In genomic region chr9:92276360-92276759, GRCm38 (mm10) we compare ENCODE assay signal across 12 mouse cellular contexts. TPM values are rescaled to one million over a fixed set of nuclear protein-coding genes. Genes with fewer than 3 reads are reported as not detected.
DNase-seq lines count a peak whose midpoint lies in the region; ATAC-seq and TF ChIP-seq lines count a peak whose summit lies in the region.
"Had no signal": no experiment of that assay in that cellular context is flagged by ENCODE, and none has a peak within 500 bp of the region (broad histone marks: within the 10 kb centered on the region; RNA-seq: fewer than 3 reads in every experiment).

No protein-coding gene starts in this region.

- peak overlapping the region; percentile 21; the same call in 1 of the 2 replicates for H3K4me3 ChIP-seq in lung, postnatal 0 days (ENCODE audit: low read depth, low read length)
- peak overlapping the region; percentile 17 to 34; a peak in 3 of 4 replicates for H3K4me3 ChIP-seq in heart, embryonic 14.5 days (ENCODE audit: control insufficient read depth in 1 of 2, insufficient read depth in 1 of 2, low read depth in 1 of 2, low read length in 2 of 2)
- H3K4me3 ChIP-seq in kidney, postnatal 0 days (replicated peaks; ENCODE audit: low read depth, low read length): peak overlapping the region; percentile 32
- H3K4me3 ChIP-seq: embryonic facial prominence, embryonic 15.5 days had no signal

- H3K36me3 ChIP-seq in lung, postnatal 0 days (ENCODE audit: insufficient read depth, low read length): no peaks in the 10 kb centered on the region
- H3K36me3 ChIP-seq in heart, embryonic 14.5 days (ENCODE audit: control insufficient read depth, insufficient read depth, low read length): 0 out of 2 replicates have a peak, but pooled peaks cover 4% of the 10 kb centered on the region
- no peaks in the 10 kb centered on the region for H3K36me3 ChIP-seq in kidney, postnatal 0 days (ENCODE audit: insufficient read depth, low read length)
- H3K36me3 ChIP-seq: embryonic facial prominence, embryonic 15.5 days had no signal

- no peak for TF ChIP-seq EP300 in lung, postnatal 0 days (IDR thresholded peaks at IDR 0.05)

- 0 out of 2 replicates have a peak overlapping the region, but pooled peaks have one; percentile 13 for H3K9ac ChIP-seq in lung, postnatal 0 days (replicated peaks; ENCODE audit: low read depth)
- H3K9ac ChIP-seq in heart, embryonic 14.5 days (ENCODE audit: low read length): peak overlapping the region; percentile 56
- H3K9ac ChIP-seq in kidney, postnatal 0 days (ENCODE audit: low read depth, low read length): peak overlapping the region; percentile 47
- H3K9ac ChIP-seq: embryonic facial prominence, embryonic 15.5 days had no signal

- TF ChIP-seq CTCF in lung, postnatal 0 days (IDR thresholded peaks at IDR 0.05): no peak
- no peak for TF ChIP-seq CTCF in kidney, postnatal 0 days (IDR thresholded peaks at IDR 0.05; ENCODE audit: low read depth)

- H3K27me3 ChIP-seq in lung, postnatal 0 days (replicated peaks; ENCODE audit: insufficient read depth, low read length): no peaks in the 10 kb centered on the region
- H3K27me3 ChIP-seq in heart, embryonic 14.5 days (ENCODE audit: control insufficient read depth, insufficient read depth, low read length): no peaks in the 10 kb centered on the region
- no peaks in the 10 kb centered on the region for H3K27me3 ChIP-seq in kidney, postnatal 0 days (ENCODE audit: insufficient read depth, low read length)
- H3K27me3 ChIP-seq: embryonic facial prominence, embryonic 15.5 days had no signal

- peaks cover 4% of the 10 kb centered on the region; the same call in 1 of the 2 replicates for H3K4me1 ChIP-seq in lung, postnatal 0 days (ENCODE audit: insufficient read depth, low read depth, low read length)
- H3K4me1 ChIP-seq in heart, embryonic 14.5 days (ENCODE audit: control insufficient read depth in 2 of 2, insufficient read depth in 2 of 2, low read length in 2 of 2): peaks cover 12 to 27% of the 10 kb centered on the region in 2 experiments
- H3K4me1 ChIP-seq in kidney, postnatal 0 days (replicated peaks; ENCODE audit: insufficient read depth, low read length): peaks cover 17% of the 10 kb centered on the region
- H3K4me1 ChIP-seq: embryonic facial prominence, embryonic 15.5 days had no signal

- peak overlapping the region; percentile 72 for H3K27ac ChIP-seq in lung, postnatal 0 days (ENCODE audit: low read length)
- H3K27ac ChIP-seq in heart, embryonic 14.5 days (replicated peaks in 1 of 2; ENCODE audit: control insufficient read depth in 1 of 2, insufficient read depth in 1 of 2, low read depth in 2 of 2, low read length in 2 of 2): peak overlapping the region in 1 of 2 experiments; percentile 91; a peak in 3 of 4 replicates
- peak overlapping the region; percentile 94 for H3K27ac ChIP-seq in kidney, postnatal 0 days
- H3K27ac ChIP-seq: embryonic facial prominence, embryonic 15.5 days had no signal

- DNase-seq in lung, postnatal 0 days (ENCODE audit: low spot score): no peak
- DNase-seq in lung, postnatal 14 days: no peak
- peak; percentile 64 for DNase-seq in kidney, postnatal 0 days (ENCODE audit: low spot score)
- no peak for DNase-seq in thymus, adult 18-20 months
- DNase-seq in cerebellum, postnatal 25 days: no peak
- DNase-seq: cerebellum, postnatal 10 days; left cerebral cortex, postnatal 4 days had no signal

- peak overlapping the region; percentile 48 for H3K4me2 ChIP-seq in lung, postnatal 0 days (replicated peaks; ENCODE audit: low read depth, low read length)
- peak overlapping the region; percentile 58 for H3K4me2 ChIP-seq in heart, embryonic 14.5 days (ENCODE audit: low read length)
- H3K4me2 ChIP-seq in kidney, postnatal 0 days (ENCODE audit: low read length): peak overlapping the region; percentile 55
- H3K4me2 ChIP-seq: embryonic facial prominence, embryonic 15.5 days had no signal

- WGBS in lung, postnatal 0 days: 30% methylated on average over 7 of the region's 7 CpGs
- WGBS in heart, embryonic 14.5 days: 34% methylated on average over 7 of the region's 7 CpGs
- 31% methylated on average over 7 of the region's 7 CpGs for WGBS in kidney, postnatal 0 days

- no peak for ATAC-seq in lung, postnatal 0 days
- no peak for ATAC-seq in heart, embryonic 14.5 days (ENCODE audit: insufficient number of reproducible peaks, insufficient read depth, low FRiP score, low read depth)
- ATAC-seq in kidney, postnatal 0 days (replicated peaks; ENCODE audit: low FRiP score, low read depth): no peak
- no peak for ATAC-seq in CD4-positive, CD25-positive, alpha-beta regulatory T cell, adult 4 months

- H3K9me3 ChIP-seq in lung, postnatal 0 days (ENCODE audit: low read length): no peaks in the 10 kb centered on the region
- no peaks in the 10 kb centered on the region for H3K9me3 ChIP-seq in heart, embryonic 14.5 days (ENCODE audit: control insufficient read depth, low read length)
- H3K9me3 ChIP-seq in kidney, postnatal 0 days (replicated peaks; ENCODE audit: low read length): no peaks in the 10 kb centered on the region
- H3K9me3 ChIP-seq: embryonic facial prominence, embryonic 15.5 days had no signal

RNA-seq across cellular contexts. Expression of gene Plscr2, which starts 1.0 kb away (rescaled TPM):
- 24.1 and 32.2 TPM in 2 replicates for polyA plus RNA-seq in lung, postnatal 0 days (2015; fragmentation: Nextera tagmentation; extraction: Ambion mirVana)
- polyA plus RNA-seq in heart, embryonic 14.5 days (2014; fragmentation: Nextera tagmentation; extraction: Ambion mirVana): 9.1 and 10.4 TPM in 2 replicates
- polyA plus RNA-seq in kidney, postnatal 0 days (2015; fragmentation: Nextera tagmentation; extraction: Ambion mirVana): 131 and 134 TPM in 2 replicates
- polyA plus RNA-seq in CD4-positive, CD25-positive, alpha-beta regulatory T cell, adult 4 months (2017; shearing (Covaris generic)): not detected

RNA-seq across cellular contexts. Expression of gene Plscr1, which starts 26.8 kb away (rescaled TPM):
- polyA plus RNA-seq in lung, postnatal 0 days (2015; fragmentation: Nextera tagmentation; extraction: Ambion mirVana): 53.7 and 57.9 TPM in 2 replicates
- polyA plus RNA-seq in heart, embryonic 14.5 days (2014; fragmentation: Nextera tagmentation; extraction: Ambion mirVana): 29.7 and 29.9 TPM in 2 replicates
- 108 TPM in 2 replicates for polyA plus RNA-seq in kidney, postnatal 0 days (2015; fragmentation: Nextera tagmentation; extraction: Ambion mirVana)
- polyA plus RNA-seq in CD4-positive, CD25-positive, alpha-beta regulatory T cell, adult 4 months (2017; shearing (Covaris generic)): 10 to 100 TPM; 61.4 to 75.7 TPM

RNA-seq across cellular contexts. Expression of gene 1700057G04Rik, which starts 32.8 kb away (rescaled TPM):
- not detected in 2 replicates for polyA plus RNA-seq in lung, postnatal 0 days (2015; fragmentation: Nextera tagmentation; extraction: Ambion mirVana)
- polyA plus RNA-seq in heart, embryonic 14.5 days (2014; fragmentation: Nextera tagmentation; extraction: Ambion mirVana): not detected in 2 replicates
- 0.30 TPM in 1 of 2 replicates, not detected in the other for polyA plus RNA-seq in kidney, postnatal 0 days (2015; fragmentation: Nextera tagmentation; extraction: Ambion mirVana)
- not detected for polyA plus RNA-seq in CD4-positive, CD25-positive, alpha-beta regulatory T cell, adult 4 months (2017; shearing (Covaris generic))
- polyA plus RNA-seq: brain, embryonic 14.5 days; embryonic facial prominence, embryonic 15.5 days; frontal cortex, adult 2 months had no signal
